Mouse (Mus musculus): ENCODE results near the gene Gm10073.

DNA sequence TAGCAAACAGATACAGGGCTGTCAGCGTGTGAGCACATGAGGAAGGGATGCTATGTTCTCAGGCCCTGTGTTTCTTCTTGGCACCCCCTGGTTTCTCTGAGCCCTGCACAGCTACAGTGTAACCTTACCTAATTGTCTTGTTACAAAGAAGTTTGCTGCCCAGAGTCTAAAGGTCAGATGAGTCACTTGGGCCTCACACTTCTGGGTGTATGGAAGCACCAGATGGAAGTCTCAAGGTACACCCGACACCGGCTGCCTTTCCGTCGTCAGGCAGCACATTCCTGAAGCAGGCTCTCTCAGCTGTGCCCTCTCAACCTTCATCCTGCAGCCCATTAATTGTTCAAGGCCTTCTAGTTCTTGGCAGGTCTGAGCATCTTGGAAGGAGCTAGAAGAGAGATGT, 41.4 kb upstream of the Gm10073 start:
- TF ChIP-seq CTCF (IDR thresholded peaks at IDR 0.05; ENCODE audit: borderline replicate concordance, extremely low read depth, insufficient read depth, insufficient read length) (no peak), POLR2A (IDR thresholded peaks at IDR 0.05; ENCODE audit: borderline replicate concordance, extremely low read depth, insufficient read depth, insufficient read length, poor library complexity, severe bottlenecking) (no peak)

Measured in brain, embryonic 14.5 days (tissue).